ENCODE assay signal across 1 mouse cellular context in genomic region chr11:46386556-46386955, GRCm38 (mm10).
A peak's percentile ranks its signal among the peaks of the same experiment; 100 is the strongest.
TF ChIP-seq lines count a peak whose summit lies in the region.

No protein-coding gene starts in this region.

TF ChIP-seq in CH12.LX, 34 proteins besides CTCF, POLR2A, EP300 and RAD21 (continued from another document):
- TF ChIP-seq SIN3A (IDR thresholded peaks at IDR 0.05; ENCODE audit: low read length) (no peak), MEF2A (IDR thresholded peaks at IDR 0.05; ENCODE audit: borderline replicate concordance, low read depth, low read length) (no peak), MAZ (IDR thresholded peaks at IDR 0.05; ENCODE audit: low read depth, low read length) (no peak), CHD1 (IDR thresholded peaks at IDR 0.05; ENCODE audit: low read depth, low read length) (no peak), ZMIZ1 (IDR thresholded peaks at IDR 0.05; ENCODE audit: low read depth, low read length) (no peak), ZC3H11A (IDR thresholded peaks at IDR 0.05; ENCODE audit: low read depth, low read length) (no peak), ZNF384 (IDR thresholded peaks at IDR 0.05; ENCODE audit: low read depth, low read length) (no peak), ZKSCAN1 (IDR thresholded peaks at IDR 0.05; ENCODE audit: borderline replicate concordance, low read depth, low read length) (no peak), E2F4 (IDR thresholded peaks at IDR 0.05; ENCODE audit: insufficient replicate concordance, low read depth, low read length) (no peak), GABPA (IDR thresholded peaks at IDR 0.05; ENCODE audit: insufficient replicate concordance, low read depth, low read length) (no peak), ELF1 (IDR thresholded peaks at IDR 0.05; ENCODE audit: low read depth, low read length) (no peak), KAT2A (IDR thresholded peaks at IDR 0.05; ENCODE audit: insufficient replicate concordance, low read length) (no peak), POLR2AphosphoS2 (IDR thresholded peaks at IDR 0.05; ENCODE audit: low read depth, low read length) (no peak), UBTF (IDR thresholded peaks at IDR 0.05; ENCODE audit: low read depth, low read length) (no peak), MAFK (IDR thresholded peaks at IDR 0.05; ENCODE audit: insufficient replicate concordance, low read length) (no peak), SMC3 (IDR thresholded peaks at IDR 0.05; ENCODE audit: low read depth, low read length) (no peak), CHD2 (IDR thresholded peaks at IDR 0.05; ENCODE audit: low read length) (no peak), TCF12 (IDR thresholded peaks at IDR 0.05; ENCODE audit: low read depth, low read length) (peak; percentile 43; the same call in 1 of the 2 replicates), IRF4 (IDR thresholded peaks at IDR 0.05; ENCODE audit: low read depth, low read length) (no peak)
TF ChIP-seq in CH12.LX: peak in this region for 7.
